Mouse (Mus musculus) monocyte, adult 5-6 weeks (primary cell): ENCODE measurements around the gene Fam189a1. TPM values are rescaled to one million over a fixed set of nuclear protein-coding genes. Genes with fewer than 3 reads are reported as not detected.

Experiments
- ATAC-seq: fragments of 153-309, 156-312 bp; replicated peaks from 2 replicates; pipeline ENCODE4 v1.8.0; 2017; ENCODE audit warnings: mild to moderate bottlenecking; ENCODE audit not compliant: low TSS enrichment, insufficient number of reproducible peaks, severe bottlenecking, poor library complexity, low FRiP score
- total RNA-seq: library from RNA; stranded (forward); fragments of 200-1000, 200-491, 200-594 nt; gene quantifications from 3 replicates; pipeline ENCODE4 v1.2.3, GENCODE M21; 2017

Gene Fam189a1
- total RNA-seq, result not detected in 3 replicates

GRCm38 (mm10) chr7:65156514-65156911 is at the start of gene Fam189a1:
Fam189a1 (minus strand) TSS chr7:65156570.
- no peak for ATAC-seq

- no peak for ATAC-seq
These were observed 49.7 kb upstream of the Fam189a1 start for GRCm38 (mm10) chr7:65206021-65206420.

GRCm38 (mm10) chr7:65202719-65203118 is 46.3 kb upstream of the Fam189a1 start:
- no peak for ATAC-seq

GRCm38 (mm10) chr7:65180694-65181093 is 24.3 kb upstream of the Fam189a1 start:
- ATAC-seq, result no peak

GRCm38 (mm10) chr7:65170762-65171161 is 14.4 kb upstream of the Fam189a1 start:
- no peak for ATAC-seq

- ATAC-seq, result no peak
These were observed 958 bp upstream of the Fam189a1 start for GRCm38 (mm10) chr7:65157031-65158025.

GRCm38 (mm10) chr7:65155628-65156513 is 499 bp downstream of the Fam189a1 start:
- no peak for ATAC-seq

GRCm38 (mm10) chr7:65154576-65154975 is 1.8 kb downstream of the Fam189a1 start:
- no peak for ATAC-seq

- ATAC-seq, result no peak
These were observed 2.5 kb downstream of the Fam189a1 start for GRCm38 (mm10) chr7:65153846-65154245.

- no peak for ATAC-seq
These were observed 4.8 kb downstream of the Fam189a1 start for GRCm38 (mm10) chr7:65151526-65151925.

- no peak for ATAC-seq
These were observed 7.3 kb downstream of the Fam189a1 start for GRCm38 (mm10) chr7:65149040-65149439.

- no peak for ATAC-seq
These were observed 11.5 kb downstream of the Fam189a1 start for GRCm38 (mm10) chr7:65144881-65145280.

GRCm38 (mm10) chr7:65141907-65142698 is 14.3 kb downstream of the Fam189a1 start:
- ATAC-seq, result no peak

- ATAC-seq, result no peak
These were observed 15.5 kb downstream of the Fam189a1 start for GRCm38 (mm10) chr7:65140832-65141231.

- no peak for ATAC-seq
These were observed 16.3 kb downstream of the Fam189a1 start for GRCm38 (mm10) chr7:65140099-65140498.

GRCm38 (mm10) chr7:65123766-65124165 is 32.6 kb downstream of the Fam189a1 start:
- no peak for ATAC-seq

- no peak for ATAC-seq
These were observed 39.5 kb downstream of the Fam189a1 start for GRCm38 (mm10) chr7:65116903-65117302.

- no peak for ATAC-seq
These were observed 41.0 kb downstream of the Fam189a1 start for GRCm38 (mm10) chr7:65115366-65115765.

- no peak for ATAC-seq
These were observed 44.7 kb downstream of the Fam189a1 start for GRCm38 (mm10) chr7:65111664-65112063.
